ENCODE assay signal across 7 mouse cellular contexts in genomic region chr5:64810860-64811499, GRCm38 (mm10). TPM values are rescaled to one million over a fixed set of nuclear protein-coding genes. Genes with fewer than 3 reads are reported as not detected.
DNase-seq lines count a peak whose midpoint lies in the region; ATAC-seq and TF ChIP-seq lines count a peak whose summit lies in the region.

No protein-coding gene starts in this region.

- no peaks in the 10 kb centered on the region for H3K9me3 ChIP-seq in G1E (replicated peaks)
- no peaks in the 10 kb centered on the region for H3K9me3 ChIP-seq in kidney, embryonic 14.5 days (ENCODE audit: control insufficient read depth, low read length)
- H3K9me3 ChIP-seq in stomach, embryonic 14.5 days (ENCODE audit: control insufficient read depth, low read depth, low read length): no peaks in the 10 kb centered on the region

- 4% methylated on average over 9 of the region's 9 CpGs for WGBS in kidney, embryonic 14.5 days
- WGBS in stomach, embryonic 14.5 days: 5% methylated on average over 9 of the region's 9 CpGs

- H3K9ac ChIP-seq in kidney, embryonic 14.5 days (ENCODE audit: low read depth, low read length): peak overlapping the region; percentile 44
- peak overlapping the region; percentile 28; the same call in 1 of the 2 replicates for H3K9ac ChIP-seq in stomach, embryonic 14.5 days (replicated peaks; ENCODE audit: low read depth, low read length)

- H3K27me3 ChIP-seq in G1E (ENCODE audit: insufficient read depth, low read length): no peaks in the 10 kb centered on the region
- no peaks in the 10 kb centered on the region for H3K27me3 ChIP-seq in kidney, embryonic 14.5 days (ENCODE audit: control insufficient read depth, insufficient read depth, low read length)
- H3K27me3 ChIP-seq in stomach, embryonic 14.5 days (ENCODE audit: control insufficient read depth, insufficient read depth, low read length): no peaks in the 10 kb centered on the region

- H3K36me3 ChIP-seq in G1E (replicated peaks): peaks cover 54% of the 10 kb centered on the region
- peaks cover 6% of the 10 kb centered on the region; the same call in 1 of the 2 replicates for H3K36me3 ChIP-seq in kidney, embryonic 14.5 days (ENCODE audit: control insufficient read depth, insufficient read depth, low read length)
- peaks cover 4% of the 10 kb centered on the region; the same call in 1 of the 2 replicates for H3K36me3 ChIP-seq in stomach, embryonic 14.5 days (ENCODE audit: control insufficient read depth, insufficient read depth, low read length)

- H3K27ac ChIP-seq in kidney, embryonic 14.5 days (ENCODE audit: low read depth, low read length): peak overlapping the region; percentile 79
- peak overlapping the region; percentile 94 for H3K27ac ChIP-seq in stomach, embryonic 14.5 days (ENCODE audit: low read length)

- DNase-seq in G1E (ENCODE audit: low spot score): peak; percentile 50
- DNase-seq in adrenal gland, postnatal 10 days: peak; percentile 68
- DNase-seq in forelimb bud, embryonic 11.5 days (ENCODE audit: low read depth, low spot score): peak; percentile 64
- peak; percentile 66 for DNase-seq in lung, postnatal 14 days
- DNase-seq in left cerebral cortex, adult 18-20 months (ENCODE audit: low spot score in 2 of 2): no peak

- ATAC-seq in G1E (ENCODE audit: extremely low read depth, insufficient number of reproducible peaks, low FRiP score, poor library complexity, severe bottlenecking): 0 out of 2 replicates have a peak, but pooled peaks have one; percentile 6
- peak; percentile 47 for ATAC-seq in kidney, embryonic 14.5 days (ENCODE audit: low FRiP score, low TSS enrichment)
- ATAC-seq in stomach, embryonic 14.5 days (ENCODE audit: insufficient number of reproducible peaks, insufficient read depth, low FRiP score, low read depth): peak; percentile 48

- H3K4me2 ChIP-seq in kidney, embryonic 14.5 days (replicated peaks; ENCODE audit: low read depth, low read length): peak overlapping the region; percentile 38
- H3K4me2 ChIP-seq in stomach, embryonic 14.5 days (replicated peaks; ENCODE audit: low read depth, low read length): peak overlapping the region; percentile 84

- H3K4me3 ChIP-seq in G1E (ENCODE audit: low read depth, low read length): peak overlapping the region; percentile 68; the same call in 1 of the 2 replicates
- H3K4me3 ChIP-seq in kidney, embryonic 14.5 days (ENCODE audit: low read length): peak overlapping the region; percentile 6; the same call in 1 of the 2 replicates
- no peak overlapping the region for H3K4me3 ChIP-seq in stomach, embryonic 14.5 days (ENCODE audit: low read depth, low read length)

- no peak for TF ChIP-seq CTCF in G1E (IDR thresholded peaks at IDR 0.05; ENCODE audit: low read depth, low read length)

- peaks cover 94% of the 10 kb centered on the region for H3K4me1 ChIP-seq in G1E (ENCODE audit: insufficient read depth, low read depth, low read length)
- peaks cover 70% of the 10 kb centered on the region for H3K4me1 ChIP-seq in kidney, embryonic 14.5 days (ENCODE audit: control insufficient read depth, insufficient read depth, low read length)
- peaks cover 63% of the 10 kb centered on the region for H3K4me1 ChIP-seq in stomach, embryonic 14.5 days (ENCODE audit: control insufficient read depth, insufficient read depth, low read length)

RNA-seq across cellular contexts. Expression of gene Klf3, which starts 7.8 kb away (rescaled TPM):
- total RNA-seq in G1E (2014; fragmentation: Nextera tagmentation) (92.6 and 147 TPM in 2 replicates), G1E (2017) (20.1 and 21.1 TPM in 2 replicates)
- 170 and 238 TPM in 2 replicates for polyA plus RNA-seq in G1E (2012)
- 10 to 100 TPM; 77.3 to 79.8 TPM for total RNA-seq in adrenal gland, postnatal 10 days (2021)
- 45.1 and 78.4 TPM in 2 replicates for polyA plus RNA-seq in kidney, embryonic 14.5 days (2014; fragmentation: Nextera tagmentation; extraction: Ambion mirVana)
- polyA plus RNA-seq in stomach, embryonic 14.5 days (2014; fragmentation: Nextera tagmentation; extraction: Ambion mirVana): 106 and 115 TPM in 2 replicates
- total RNA-seq in left cerebral cortex, adult 18-20 months (2021): 10 to 100 TPM; 32.0 to 33.4 TPM

Comparison
In these comparisons a context has a peak if more than half of its experiments do, and no peak if none do; other contexts are left out.
1. DNase-seq: peak in G1E (single experiment), adrenal gland, postnatal 10 days (single experiment), forelimb bud, embryonic 11.5 days (single experiment) and lung, postnatal 14 days (single experiment); none in left cerebral cortex, adult 18-20 months (0 of 2).
2. Peak in every context shown above with its lines, with median percentiles within 50 percentile points of each other: ATAC-seq.